Mouse (Mus musculus) midbrain, postnatal 0 days (tissue): ENCODE data around the gene Ccdc155. TPM values are rescaled to one million over a fixed set of nuclear protein-coding genes. Genes with fewer than 3 reads are reported as not detected.

ENCODE experiments used
- ATAC-seq: fragments of 200-750 bp; cut with Nextera tagmentation; 2 replicates; pipeline ENCODE4 v1.8.0; 2017; ENCODE audit warnings: moderate number of reproducible peaks, mild to moderate bottlenecking, moderate TSS enrichment, moderate library complexity; ENCODE audit not compliant: low FRiP score
- DNase-seq: peaks from one replicate; pipeline ENCODE4 v3.0.0-alpha.2; 2015; ENCODE audit warnings: low spot score
- H3K27ac ChIP-seq: fragments of 300-500 bp; sonication (generic); 2 replicates; pipeline ENCODE4 v1.5.1; 2014; ENCODE audit warnings: low read depth, mild to moderate bottlenecking, low read length, mixed read lengths
- H3K27me3 ChIP-seq: fragments of 300-500 bp; sonication (generic); 2 replicates; pipeline ENCODE4 v1.6.1; 2014; ENCODE audit warnings: low read length, control low read depth, mixed read lengths; ENCODE audit not compliant: insufficient read depth
- H3K36me3 ChIP-seq: fragments of 300-500 bp; sonication (generic); 2 replicates; pipeline ENCODE4 v1.6.1; 2014; ENCODE audit warnings: low read length, control low read depth, mixed read lengths; ENCODE audit not compliant: insufficient read depth
- H3K4me1 ChIP-seq: fragments of 300-500 bp; sonication (generic); 2 replicates; pipeline ENCODE4 v1.6.1; 2014; ENCODE audit warnings: mild to moderate bottlenecking, control low read depth, antibody characterized with exemption, low read length, mixed read lengths; ENCODE audit not compliant: insufficient read depth
- H3K4me2 ChIP-seq: fragments of 300-500 bp; sonication (generic); 2 replicates; pipeline ENCODE4 v1.6.1; 2014; ENCODE audit warnings: low read depth, mild to moderate bottlenecking, low read length, mixed read lengths; ENCODE audit not compliant: poor library complexity, severe bottlenecking
- H3K4me3 ChIP-seq: fragments of 300-500 bp; sonication (generic); 2 replicates; pipeline ENCODE4 v1.5.1; 2014; ENCODE audit warnings: low read depth, mild to moderate bottlenecking, low read length, moderate library complexity
- H3K9ac ChIP-seq: fragments of 300-500 bp; sonication (generic); replicated peaks from 2 replicates; pipeline ENCODE4 v1.6.1; 2014; ENCODE audit warnings: mild to moderate bottlenecking, low read length, moderate library complexity, mixed read lengths; ENCODE audit not compliant: poor library complexity, severe bottlenecking
- H3K9me3 ChIP-seq: fragments of 300-500 bp; sonication (generic); 2 replicates; pipeline ENCODE4 v1.6.1; 2016; ENCODE audit warnings: low read length, control low read depth
- CTCF ChIP-seq: IDR thresholded peaks from 2 replicates; pipeline ENCODE4 v1.5.1; 2016; ENCODE audit warnings: antibody characterized with exemption, mild to moderate bottlenecking
- whole genome bisulfite sequencing: fragments of 180-500 bp; shearing (Covaris S2); extraction: QIAGEN DNeasy Blood & Tissue Kit; methylation state at CpG from one replicate; pipeline ENCODE4 v1.1.7; 2014; 5-methylcytosine and 5-hydroxymethylcytosine counted together
- polyA plus RNA-seq: library from polyadenylated mRNA; unstranded; fragments of >200 nt; fragmentation: Nextera tagmentation; extraction: Ambion mirVana; gene quantifications from 2 replicates; pipeline ENCODE4 v1.2.1, GENCODE M21; 2015
- total RNA-seq: library from RNA; depleted of rRNA; stranded (reverse); fragments of >200 nt; gene quantifications from 2 replicates; pipeline ENCODE4 v1.2.3, GENCODE M21; 2014

Gene Ccdc155
- total and polyA plus RNA-seq, 2 experiments from 2014 or later = 0.32 to 0.38 TPM

DNA sequence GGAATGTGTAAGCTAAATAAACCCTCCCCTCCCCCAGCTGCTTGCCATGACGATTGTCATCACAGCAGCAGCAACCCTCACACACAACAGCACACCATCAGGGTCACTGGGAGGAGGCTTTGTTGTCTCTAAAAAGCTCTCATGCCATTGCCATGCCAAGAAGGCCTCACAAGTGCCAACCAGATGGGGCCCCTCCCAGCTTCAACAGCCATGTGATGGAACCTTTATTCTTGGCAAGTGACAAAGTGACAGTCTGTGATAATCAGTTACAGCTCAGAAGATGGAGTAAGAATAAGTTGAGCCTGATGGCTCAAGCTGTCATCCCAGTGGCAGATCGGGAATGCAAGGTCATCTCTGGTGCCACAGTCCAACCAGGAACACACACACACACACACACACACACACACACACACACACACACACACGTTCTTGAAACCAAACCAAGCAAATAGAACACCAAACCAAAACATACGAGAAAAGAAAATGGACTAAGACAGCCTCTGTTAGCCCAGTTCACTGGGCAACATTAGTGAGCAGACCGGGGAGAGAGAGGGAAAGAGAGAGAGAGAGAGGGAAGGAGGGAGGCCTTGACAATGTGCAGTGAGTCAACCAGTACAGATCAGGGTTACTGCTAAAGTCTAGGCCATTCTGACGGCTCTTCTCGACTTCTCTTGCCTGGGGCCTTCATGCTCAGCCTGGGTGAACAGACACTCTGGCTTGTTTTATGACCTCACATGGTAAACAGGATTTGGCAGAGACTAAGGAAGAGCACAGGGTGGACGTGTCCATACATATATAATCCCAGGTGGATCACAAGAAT is 64.6 kb downstream of the Ccdc155 start:
- ATAC-seq = no peak
- Histone ChIP-seq H3K27ac (no peak overlapping the region), H3K4me1 (no peaks in the 10 kb centered on the region), H3K36me3 (no peaks in the 10 kb centered on the region), H3K9me3 (no peaks in the 10 kb centered on the region), H3K27me3 (no peaks in the 10 kb centered on the region), H3K4me3 (no peak overlapping the region), H3K4me2 (no peak overlapping the region), H3K9ac (no peak overlapping the region)
- DNase-seq = peak; percentile 50
- TF ChIP-seq CTCF = no peak
- WGBS = 85% methylated on average over 8 of the region's 8 CpGs

DNA sequence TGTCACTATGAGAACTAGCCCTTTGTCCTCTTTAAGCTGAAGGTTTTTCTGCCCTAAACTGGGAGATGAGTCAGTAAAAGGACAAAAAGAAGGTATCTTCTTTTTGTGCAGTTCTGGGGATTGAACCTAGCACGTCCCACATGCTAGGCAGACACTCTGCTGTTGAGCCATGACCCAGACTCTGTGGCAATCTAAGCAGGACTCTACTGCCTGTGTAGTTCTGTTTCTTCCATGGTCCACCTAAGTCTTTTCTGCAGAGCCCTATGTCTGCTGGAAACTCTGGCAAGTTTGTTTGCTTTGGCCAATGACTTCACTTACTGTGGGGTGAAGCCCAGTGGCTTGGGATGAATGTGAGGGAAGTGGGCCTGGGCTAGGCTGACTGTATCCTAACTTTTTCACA is 66.3 kb downstream of the Ccdc155 start:
- Histone ChIP-seq H3K9ac (no peak overlapping the region), H3K27ac (no peak overlapping the region), H3K4me2 (no peak overlapping the region), H3K9me3 (no peaks in the 10 kb centered on the region), H3K4me1 (no peaks in the 10 kb centered on the region), H3K27me3 (no peaks in the 10 kb centered on the region), H3K4me3 (no peak overlapping the region), H3K36me3 (no peaks in the 10 kb centered on the region)
- DNase-seq = no peak
- no peak for TF ChIP-seq CTCF
- WGBS = 80% methylated on average over 1 of the region's 1 CpGs
- no peak for ATAC-seq

GRCm38 (mm10) chr7:45137171-45138006 is 67.3 kb downstream of the Ccdc155 start:
- H3K9me3 ChIP-seq = no peaks in the 10 kb centered on the region
- no peak overlapping the region for H3K4me3 ChIP-seq
- H3K27me3 ChIP-seq = no peaks in the 10 kb centered on the region
- no peaks in the 10 kb centered on the region for H3K4me1 ChIP-seq
- TF ChIP-seq CTCF = no peak
- H3K27ac ChIP-seq = no peak overlapping the region
- ATAC-seq (no peak), DNase-seq (no peak)
- H3K36me3 ChIP-seq = no peaks in the 10 kb centered on the region
- 84% methylated on average over 12 of the region's 12 CpGs for WGBS
- no peak overlapping the region for H3K4me2 ChIP-seq
- H3K9ac ChIP-seq = no peak overlapping the region

GRCm38 (mm10) chr7:45135993-45136567 is 68.6 kb downstream of the Ccdc155 start, which contains the start of the genes Gm45713 and Flt3l:
TSS of gene Gm45713 (minus strand) at chr7:45136231.
TSS of gene Flt3l (minus strand) at chr7:45136432.
- Histone ChIP-seq H3K36me3 (no peaks in the 10 kb centered on the region), H3K4me2 (peak within 1 kb of the TSS; percentile 58), H3K27me3 (no peaks in the 10 kb centered on the region), H3K9me3 (no peaks in the 10 kb centered on the region), H3K4me1 (no peaks in the 10 kb centered on the region), H3K9ac (peak within 1 kb of the TSS; percentile 50; the same call in 1 of the 2 replicates), H3K4me3 (peak within 1 kb of the TSS; percentile 38), H3K27ac (no peak within 1 kb of the TSS)
- TF ChIP-seq CTCF = peak; percentile 91
- DNase-seq = peak; percentile 83
- 3% methylated on average over 29 of the region's 29 CpGs for WGBS
- ATAC-seq = peak; percentile 62

- 77% methylated on average over 3 of the region's 3 CpGs for WGBS
- Histone ChIP-seq H3K27ac (no peak overlapping the region), H3K4me1 (no peaks in the 10 kb centered on the region), H3K36me3 (no peaks in the 10 kb centered on the region), H3K4me3 (no peak overlapping the region), H3K27me3 (no peaks in the 10 kb centered on the region), H3K9ac (no peak overlapping the region), H3K4me2 (peak overlapping the region; percentile 58), H3K9me3 (no peaks in the 10 kb centered on the region)
- TF ChIP-seq CTCF = no peak
- DNase-seq (no peak), ATAC-seq (no peak)
These were observed 69.3 kb downstream of the Ccdc155 start for GRCm38 (mm10) chr7:45135370-45135769.
